Mouse (Mus musculus): ENCODE measurements around the gene Rin3.

DNA sequence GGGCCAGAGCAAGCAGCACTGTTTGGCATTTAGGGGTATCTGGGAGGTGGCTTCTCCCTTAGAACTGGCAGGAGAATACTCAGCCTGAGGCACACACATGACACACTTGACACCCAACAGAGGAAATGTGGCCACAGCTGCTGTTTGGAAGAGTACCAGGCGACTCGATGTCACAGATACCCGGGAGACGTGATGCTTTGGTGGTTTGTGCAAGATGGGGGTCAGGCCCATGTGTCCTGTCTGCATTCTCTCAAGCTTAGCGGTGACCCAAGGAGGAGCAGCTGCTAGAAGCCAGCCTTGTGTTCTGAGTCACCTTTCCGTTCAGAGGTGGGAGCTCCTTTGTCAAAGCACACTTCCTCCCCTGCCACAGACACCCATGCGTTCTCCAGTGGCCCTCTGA, 12.4 kb downstream of the Rin3 start:
- TF ChIP-seq CTCF (IDR thresholded peaks at IDR 0.05; ENCODE audit: low read depth) = no peak
- no peak for TF ChIP-seq EP300 (IDR thresholded peaks at IDR 0.05; ENCODE audit: low read depth)
